Mouse (Mus musculus): ENCODE results near the gene Alg6. TPM values are rescaled to one million over a fixed set of nuclear protein-coding genes. Genes with fewer than 3 reads are reported as not detected.

Alg6 gene
- 2.7 and 2.8 TPM in 2 replicates for polyA plus RNA-seq (2012; rRNA removed)

DNA sequence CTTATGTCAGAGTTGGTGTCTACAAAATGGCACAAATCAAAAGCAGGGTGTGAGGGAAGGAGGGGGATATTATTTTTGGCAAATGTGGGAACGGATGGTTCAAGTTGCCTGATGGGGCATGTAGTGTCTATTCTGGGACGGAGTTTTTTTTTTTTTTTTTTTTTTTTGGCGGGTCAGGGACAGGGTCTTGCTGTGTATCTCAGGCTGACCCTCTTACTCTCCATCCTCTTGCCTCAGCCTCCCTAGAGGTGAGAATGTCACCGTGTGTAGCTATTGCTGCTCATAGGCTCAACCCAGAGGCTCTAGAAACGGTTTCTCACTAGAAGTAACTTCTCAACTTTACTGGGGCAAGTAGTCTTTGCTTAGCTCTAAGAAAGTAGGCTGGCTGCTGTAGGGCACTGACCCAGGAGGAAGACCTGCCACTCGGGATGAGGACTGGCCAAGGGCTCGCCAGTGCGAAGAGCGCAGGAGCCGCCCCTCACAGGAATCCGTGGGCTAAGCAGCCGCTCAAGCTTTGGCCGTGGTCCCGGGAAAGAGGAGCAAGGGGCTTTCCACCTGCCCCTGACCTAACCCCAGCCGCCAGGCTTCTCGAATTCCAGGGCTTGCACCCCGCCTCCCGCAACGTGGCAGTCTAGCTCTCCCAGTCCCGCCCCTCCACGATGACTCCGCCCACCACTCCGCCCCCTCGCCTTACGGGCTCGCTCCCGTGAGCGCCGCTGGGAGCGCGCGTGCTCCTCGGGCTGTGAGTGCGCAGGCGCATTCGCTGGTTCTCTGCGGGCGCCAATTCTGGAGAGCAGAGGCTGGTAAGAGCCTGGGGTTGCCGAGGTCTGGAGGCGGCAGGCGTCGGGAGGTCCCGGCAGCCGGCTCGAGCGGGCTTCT is at the start of gene Alg6:
Gene Alg6, plus strand, starts transcription at position 761 of the 879 bp plus-strand sequence.

Other genes with a start within 250 kb of the Alg6 start
- gene Foxd3, start 59.4 kb upstream of the Alg6 start, polyA plus RNA-seq (2012; rRNA removed): 0.31 and 0.42 TPM in 2 replicates
- gene Efcab7, start 113.5 kb downstream of the Alg6 start, polyA plus RNA-seq (2012; rRNA removed): 0.58 and 1.0 TPM in 2 replicates
- gene Pgm1, start 213.8 kb downstream of the Alg6 start, polyA plus RNA-seq (2012; rRNA removed): 35.9 and 37.3 TPM in 2 replicates
- gene Itgb3bp, start 214.1 kb downstream of the Alg6 start, polyA plus RNA-seq (2012; rRNA removed): 0.53 and 0.54 TPM in 2 replicates